Mouse (Mus musculus) retina, adult 2 months (tissue): ENCODE data around the gene Ces2a.

ENCODE experiments used
- DNase-seq: peaks from one replicate; pipeline ENCODE4 v3.0.0-alpha.2; 2012; ENCODE audit warnings: low read depth, low spot score

The Ces2a gene

DNA sequence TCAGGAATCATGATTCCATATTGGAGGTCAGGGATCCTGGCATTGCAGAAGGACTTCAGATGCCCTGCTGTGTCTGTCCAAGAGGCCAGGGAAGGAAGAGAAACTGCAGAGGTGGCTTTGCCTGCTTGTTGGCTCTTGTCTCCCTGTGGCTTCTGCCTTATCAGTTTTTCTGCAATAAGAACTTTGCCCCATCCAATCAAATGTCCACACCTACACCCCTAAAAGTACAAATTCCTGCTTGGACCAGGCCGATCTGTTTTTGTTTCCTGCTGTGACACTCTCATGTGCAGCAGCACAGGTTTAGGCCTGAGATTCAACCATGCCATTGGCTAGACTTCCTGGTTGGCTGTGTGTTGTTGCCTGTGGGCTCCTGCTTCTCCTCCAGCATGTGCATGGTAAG, at the start of gene Ces2a:
Ces2a (plus strand) TSS at position 251 of the 400 bp plus-strand sequence.
- no peak for DNase-seq

DNA sequence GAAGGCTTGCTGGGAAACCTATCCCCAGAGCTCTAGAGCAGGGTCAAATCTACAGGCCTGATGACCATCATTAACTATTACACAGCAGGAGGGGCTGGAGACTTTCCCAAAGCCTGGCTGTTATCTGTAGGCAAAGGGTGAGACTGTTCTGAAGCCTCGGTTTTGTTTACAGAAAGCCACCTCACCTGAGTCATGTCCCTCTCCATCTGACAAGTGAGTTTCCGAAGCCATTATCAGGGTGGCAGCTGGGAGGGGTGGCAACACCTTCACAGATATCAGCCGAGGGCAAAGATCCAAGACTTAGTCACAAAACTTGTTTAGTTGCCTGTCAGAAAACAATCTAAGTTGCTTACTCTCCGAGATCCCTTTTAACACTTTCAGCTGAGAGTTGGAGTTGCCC, 45.4 kb upstream of the Ces2a start:
- DNase-seq: no peak

DNA sequence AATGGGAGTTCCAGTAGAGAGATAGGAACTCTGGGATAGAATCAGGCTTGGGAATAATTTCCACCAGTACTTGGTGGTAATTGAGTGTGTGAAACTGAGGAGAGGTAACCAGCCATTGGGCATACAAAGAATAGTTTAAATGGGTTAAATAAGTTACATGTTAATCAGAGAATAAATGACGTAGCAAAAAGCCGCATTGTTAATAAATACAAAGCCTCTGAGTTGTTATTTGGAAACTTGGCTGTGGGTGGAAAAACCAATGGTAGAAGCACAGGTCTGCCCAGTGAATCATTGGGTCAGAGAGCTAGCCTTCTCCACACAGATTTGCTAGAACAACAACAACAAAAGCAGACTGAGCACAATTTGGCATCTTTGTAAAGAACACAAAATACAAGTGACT, 35.2 kb upstream of the Ces2a start:
- no peak for DNase-seq

DNA sequence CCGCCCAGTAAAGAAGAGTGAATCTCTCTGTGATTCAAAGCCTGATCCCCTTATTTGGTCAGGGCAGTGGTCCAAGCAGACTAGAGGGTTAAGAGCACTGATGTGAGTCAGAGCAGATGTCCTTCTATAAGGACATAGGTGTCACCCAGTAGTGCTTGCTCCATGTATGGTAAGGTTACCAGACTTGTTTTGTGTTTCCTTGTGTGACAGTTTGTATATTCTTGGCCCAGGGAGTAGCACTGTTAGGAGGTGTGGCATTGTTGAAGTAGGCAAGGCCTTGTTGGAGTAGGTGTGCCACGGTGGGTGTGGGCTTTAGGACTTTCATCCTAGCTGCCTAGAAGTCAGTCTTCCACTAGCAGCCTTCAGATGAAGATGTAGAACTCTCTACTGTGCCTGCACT, 31.9 kb upstream of the Ces2a start:
- DNase-seq: no peak

DNA sequence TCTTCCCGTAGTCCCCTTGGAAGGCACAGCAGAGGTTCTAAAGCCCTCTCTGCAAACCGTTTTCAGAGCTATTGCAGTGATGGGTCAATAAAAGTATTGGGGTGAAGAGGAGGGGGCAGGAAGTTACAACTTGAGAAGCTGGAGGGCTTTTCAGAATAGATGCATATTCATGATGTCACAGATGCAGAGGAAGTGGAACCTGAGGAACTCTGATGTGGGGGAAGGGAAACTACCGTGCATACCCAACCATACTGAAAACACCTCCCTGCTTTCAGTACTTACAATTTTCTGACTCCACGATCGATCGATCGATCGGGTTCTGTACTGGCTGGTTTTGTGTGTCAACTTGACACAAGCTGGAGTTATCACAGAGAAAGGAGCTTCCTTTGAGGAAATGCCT, 12.6 kb upstream of the Ces2a start:
- DNase-seq: no peak

DNA sequence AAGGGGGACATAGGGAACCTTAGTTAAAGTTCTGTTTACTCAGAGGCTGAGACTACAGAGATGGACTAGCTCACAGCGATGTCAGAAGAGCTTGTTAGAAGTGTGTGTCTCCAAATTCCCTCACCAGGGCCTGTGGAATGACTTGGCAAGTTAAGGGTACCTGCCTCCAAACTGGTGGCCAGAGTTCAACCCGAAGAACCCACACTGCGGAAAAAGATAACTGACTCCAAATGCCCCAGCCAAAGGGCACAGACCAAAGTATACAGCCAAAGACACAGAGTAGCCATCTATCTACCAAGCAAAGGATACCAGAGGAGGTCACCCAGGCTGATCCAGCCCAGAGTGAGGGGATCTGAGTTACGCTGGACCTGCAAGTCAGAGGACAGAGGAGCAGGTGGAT, 2.4 kb upstream of the Ces2a start:
- no peak for DNase-seq

DNA sequence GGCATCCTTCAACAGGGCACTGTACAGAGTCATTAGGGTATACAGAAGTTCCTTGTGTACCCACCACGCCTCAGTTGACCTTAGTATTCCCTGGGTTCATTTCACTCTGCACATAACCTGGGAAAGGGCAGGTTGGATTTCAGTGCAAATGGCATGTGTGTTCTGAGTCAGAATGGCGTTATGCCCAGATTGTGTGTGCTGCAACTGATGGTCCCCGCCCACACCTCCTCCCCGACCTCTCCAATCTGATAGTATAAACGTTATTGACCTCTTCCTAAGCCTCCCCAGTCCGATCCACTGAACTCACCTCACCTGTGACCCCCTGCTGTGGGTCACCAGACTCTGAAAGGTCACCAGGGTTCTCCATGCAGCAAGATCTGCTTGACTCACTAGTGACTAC, 1.8 kb upstream of the Ces2a start:
- DNase-seq: no peak

DNA sequence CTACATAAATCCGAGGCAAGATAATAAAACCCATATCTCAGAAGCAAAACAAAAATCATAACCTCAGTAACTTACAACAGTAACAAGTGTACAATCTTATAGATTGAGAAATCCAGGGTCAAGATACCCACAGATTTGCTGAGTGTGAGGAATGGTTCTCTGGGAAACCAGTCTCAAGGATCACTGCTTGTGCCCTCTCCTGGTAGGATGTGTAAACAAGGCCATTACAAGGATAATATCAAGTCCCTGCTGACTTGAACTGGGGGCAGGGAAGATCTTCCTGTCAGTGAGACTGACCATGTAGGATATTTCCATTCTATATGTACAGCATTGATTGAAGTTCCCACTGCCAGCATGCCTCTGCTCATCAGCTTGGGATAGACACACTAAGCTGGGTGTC, 8.2 kb downstream of the Ces2a start:
- no peak for DNase-seq

DNA sequence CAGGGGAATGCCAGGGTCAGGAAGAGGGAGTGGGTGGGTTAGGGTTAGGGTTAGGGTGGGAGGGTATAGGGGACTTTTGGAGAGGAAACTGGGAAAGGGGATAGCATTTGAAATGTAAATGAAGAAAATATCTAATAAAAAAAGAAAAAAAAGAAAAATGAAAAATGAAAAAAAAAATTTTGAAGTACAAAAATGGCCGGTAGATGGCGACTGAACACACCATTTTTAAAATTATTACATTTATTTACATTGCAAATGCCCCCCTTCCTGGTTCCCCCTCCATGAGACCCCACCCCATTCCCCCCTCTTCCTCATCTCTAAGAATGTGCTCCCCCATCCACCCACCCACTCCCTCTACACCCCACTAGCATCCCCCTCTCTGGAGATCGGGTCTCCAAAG, 9.6 kb downstream of the Ces2a start:
- no peak for DNase-seq

DNA sequence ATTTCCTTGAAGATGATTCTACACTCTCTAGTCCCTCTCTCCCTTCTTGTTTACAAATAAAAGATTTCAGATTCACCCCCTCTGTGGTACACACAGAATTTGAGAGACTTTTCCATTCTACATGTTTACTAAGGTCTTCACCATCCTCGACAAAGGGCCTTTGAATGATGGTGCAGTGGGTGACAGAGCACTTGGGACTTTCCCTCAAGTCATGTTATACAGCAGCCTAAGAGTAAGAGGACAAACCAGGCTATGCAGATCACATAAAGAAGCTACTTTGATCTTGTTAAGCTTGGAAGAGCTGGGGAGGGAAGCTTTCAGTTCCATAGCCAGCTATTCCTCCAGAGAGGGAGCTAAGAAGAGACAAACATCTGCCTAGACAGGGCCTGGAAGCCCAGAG, 19.0 kb downstream of the Ces2a start:
- DNase-seq: no peak

DNA sequence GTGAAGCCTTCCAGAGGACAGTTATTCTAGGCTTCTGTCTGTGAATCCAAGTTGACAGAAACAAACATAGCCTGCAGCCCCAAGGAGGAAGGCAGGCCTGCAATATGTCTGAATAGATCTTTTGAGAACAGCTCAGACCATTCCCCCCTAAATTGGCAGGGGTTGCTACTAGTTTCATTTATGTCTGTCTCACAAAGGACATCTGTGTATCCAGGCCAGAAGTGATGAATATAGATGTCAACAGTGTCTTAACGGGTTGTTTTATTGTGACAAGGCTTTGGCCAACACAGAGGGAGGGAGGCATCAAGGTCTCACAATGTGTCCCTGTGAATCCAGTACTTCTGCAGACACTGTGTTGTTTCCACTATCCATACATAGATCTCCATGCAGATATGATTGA, 23.8 kb downstream of the Ces2a start:
- no peak for DNase-seq

DNA sequence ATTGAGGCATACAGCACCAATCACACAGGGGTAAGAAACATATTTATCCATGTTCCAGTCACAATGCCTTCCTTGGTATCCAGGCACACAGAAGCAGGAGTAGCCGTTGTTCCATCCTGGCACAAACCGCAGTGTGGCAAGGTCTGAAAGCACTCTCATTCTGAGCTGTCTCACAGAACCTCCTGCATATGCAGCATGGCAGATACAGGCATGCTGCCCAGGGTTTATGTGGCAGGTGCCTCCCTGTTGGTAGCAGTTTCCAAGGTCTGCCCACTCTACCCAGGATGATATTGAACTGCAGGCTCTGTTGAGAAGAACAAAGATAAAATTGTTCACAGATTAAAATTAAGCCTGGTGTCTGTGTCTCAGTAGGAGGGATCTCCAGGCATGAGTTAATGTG, 24.4 kb downstream of the Ces2a start:
- no peak for DNase-seq

DNA sequence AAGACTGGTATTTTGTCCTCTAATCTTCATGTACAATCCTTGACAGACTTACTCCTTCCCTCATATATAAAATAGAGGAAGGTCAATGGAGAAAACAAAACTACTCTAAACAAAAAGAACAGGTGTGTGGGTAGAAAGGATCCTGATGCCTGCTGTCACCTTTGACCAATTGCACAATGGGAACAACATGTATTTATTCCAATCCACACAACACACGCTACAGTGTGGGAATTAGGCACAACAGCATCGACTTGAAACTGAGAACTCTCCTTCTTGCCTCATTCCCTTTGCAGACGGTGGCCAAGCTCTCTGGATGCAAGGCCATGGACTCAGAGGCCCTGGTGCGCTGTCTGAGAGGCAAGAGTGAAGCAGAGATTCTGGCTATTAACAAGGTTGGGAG, 27.3 kb downstream of the Ces2a start:
- no peak for DNase-seq

DNA sequence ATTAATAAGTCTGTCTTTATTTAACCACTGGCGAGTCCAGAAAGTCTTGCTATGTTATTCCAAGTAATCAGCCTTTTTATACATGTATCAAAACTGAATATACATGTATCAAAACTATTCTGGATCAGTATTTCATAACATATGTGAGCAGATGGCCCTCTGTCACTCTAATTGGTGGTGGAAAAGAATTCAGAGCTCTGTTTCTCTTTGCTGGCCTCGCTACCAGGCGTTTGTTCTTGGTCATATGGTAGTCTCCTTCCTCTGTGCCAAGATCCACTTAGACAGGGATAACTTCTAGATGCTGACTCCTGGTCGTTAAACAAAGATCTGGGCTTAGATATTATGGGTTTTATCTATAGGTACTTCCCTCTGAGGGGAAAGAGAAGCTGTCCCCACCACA, 32.7 kb downstream of the Ces2a start:
- DNase-seq: no peak

DNA sequence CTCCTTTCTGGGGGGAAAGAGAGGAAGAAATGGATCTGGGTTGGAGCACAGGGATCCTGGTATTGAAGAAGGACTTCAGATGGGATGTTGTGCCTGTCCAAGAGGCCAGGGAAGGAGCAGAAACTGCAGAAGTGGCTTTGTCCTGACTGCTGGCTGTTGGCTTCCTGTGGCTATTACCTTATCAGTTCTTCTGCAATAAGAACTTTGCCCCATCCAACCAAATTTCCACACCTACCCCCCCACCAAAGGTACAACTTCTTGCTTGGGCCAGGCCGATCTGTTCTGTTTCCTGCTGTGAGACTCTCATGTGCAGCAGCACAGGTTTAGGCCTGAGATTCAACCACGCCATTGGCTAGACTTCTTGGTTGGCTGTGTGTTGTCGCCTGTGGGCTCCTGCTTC, 36.6 kb downstream of the Ces2a start:
- no peak for DNase-seq

DNA sequence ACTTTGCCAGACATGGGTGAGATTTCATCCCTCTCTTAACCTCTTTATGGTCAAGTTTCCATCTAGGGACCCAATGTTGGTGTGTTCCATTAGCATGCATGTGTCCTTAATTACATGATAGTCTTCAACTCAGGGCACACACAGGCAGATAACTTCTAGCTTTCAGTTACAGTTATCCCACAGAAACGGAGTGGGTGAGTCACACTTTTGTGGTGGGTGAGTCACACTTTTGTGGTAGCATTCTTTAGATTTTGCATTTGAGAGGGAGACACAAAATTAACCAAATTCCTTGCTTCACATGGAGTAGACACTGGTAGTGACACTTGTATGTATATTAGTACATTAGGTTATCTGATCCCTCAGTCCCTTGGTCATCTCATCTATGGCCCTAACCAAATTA, 53.2 kb downstream of the Ces2a start:
- no peak for DNase-seq

DNA sequence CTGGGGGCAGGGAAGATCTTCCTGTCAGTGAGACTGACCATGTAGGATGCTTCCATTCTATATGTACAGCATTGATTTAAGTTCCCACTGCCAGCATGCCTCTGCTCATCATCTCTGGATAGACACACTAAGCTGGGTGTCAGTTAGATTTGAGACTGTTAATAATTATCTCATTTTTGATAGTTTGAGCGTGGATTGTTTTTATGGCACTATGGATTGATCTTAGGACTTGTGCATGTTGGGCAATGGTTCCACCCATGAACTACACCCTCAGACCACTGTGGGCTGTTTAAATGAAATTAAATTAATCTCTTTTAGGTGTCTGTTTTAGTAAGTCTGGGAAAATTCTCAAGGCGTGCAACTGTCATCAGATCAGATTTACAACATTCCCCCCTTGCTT, 55.1 kb downstream of the Ces2a start:
- no peak for DNase-seq

DNA sequence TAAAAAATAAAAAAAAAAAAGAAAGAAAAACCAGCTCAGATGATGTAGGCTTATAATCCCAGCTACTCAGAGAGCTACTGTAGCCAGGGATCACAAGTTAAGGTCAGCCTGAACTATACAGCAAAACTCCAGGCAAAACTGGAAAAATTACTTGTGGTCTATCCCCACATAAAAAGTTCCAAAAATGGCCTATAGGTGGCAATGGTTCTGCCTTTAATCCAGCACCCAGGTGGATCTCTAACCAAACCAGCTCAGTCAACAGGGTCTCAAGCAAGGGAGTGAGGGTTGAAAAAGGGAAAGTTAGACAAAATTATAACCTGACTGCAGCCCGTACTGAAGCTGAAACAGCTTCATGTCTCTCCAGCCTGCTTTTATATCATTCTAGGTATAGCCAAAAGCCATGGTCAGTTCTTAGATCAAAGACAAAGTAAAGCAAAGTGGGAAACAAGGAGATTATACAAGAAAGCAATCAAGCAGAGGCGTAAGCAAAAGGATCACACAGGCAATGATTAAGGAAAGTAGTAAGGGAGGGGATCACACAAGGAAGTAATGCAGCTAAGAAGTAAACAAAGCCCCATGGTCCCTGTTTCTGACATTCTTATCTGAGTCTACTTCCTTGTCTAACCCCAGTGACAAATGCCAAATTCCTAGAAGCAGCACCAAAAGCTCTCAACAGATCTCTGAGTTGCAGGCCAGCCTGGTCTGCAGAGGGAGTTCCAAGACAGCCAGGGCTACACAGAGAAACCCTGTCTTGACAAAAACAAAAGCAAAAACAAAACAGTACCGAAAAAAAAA, 56.3 kb downstream of the Ces2a start:
- DNase-seq: no peak
